Mouse (Mus musculus) midbrain, postnatal 0 days (tissue): Measurements from ENCODE around the gene Golga2. TPM values are rescaled to one million over a fixed set of nuclear protein-coding genes. Genes with fewer than 3 reads are reported as not detected.
A peak's percentile ranks its signal among the peaks of the same experiment; 100 is the strongest.

Experiments used
- ATAC-seq: fragments of 200-750 bp; cut with Nextera tagmentation; 2 replicates; pipeline ENCODE4 v1.8.0; 2017; ENCODE audit warnings: moderate number of reproducible peaks, mild to moderate bottlenecking, moderate TSS enrichment, moderate library complexity; ENCODE audit not compliant: low FRiP score
- DNase-seq: peaks from one replicate; pipeline ENCODE4 v3.0.0-alpha.2; 2015; ENCODE audit warnings: low spot score
- H3K27ac ChIP-seq: fragments of 300-500 bp; sonication (generic); 2 replicates; pipeline ENCODE4 v1.5.1; 2014; ENCODE audit warnings: low read depth, mild to moderate bottlenecking, low read length, mixed read lengths
- H3K27me3 ChIP-seq: fragments of 300-500 bp; sonication (generic); 2 replicates; pipeline ENCODE4 v1.6.1; 2014; ENCODE audit warnings: low read length, control low read depth, mixed read lengths; ENCODE audit not compliant: insufficient read depth
- H3K36me3 ChIP-seq: fragments of 300-500 bp; sonication (generic); 2 replicates; pipeline ENCODE4 v1.6.1; 2014; ENCODE audit warnings: low read length, control low read depth, mixed read lengths; ENCODE audit not compliant: insufficient read depth
- H3K4me1 ChIP-seq: fragments of 300-500 bp; sonication (generic); 2 replicates; pipeline ENCODE4 v1.6.1; 2014; ENCODE audit warnings: mild to moderate bottlenecking, control low read depth, antibody characterized with exemption, low read length, mixed read lengths; ENCODE audit not compliant: insufficient read depth
- H3K4me2 ChIP-seq: fragments of 300-500 bp; sonication (generic); 2 replicates; pipeline ENCODE4 v1.6.1; 2014; ENCODE audit warnings: low read depth, mild to moderate bottlenecking, low read length, mixed read lengths; ENCODE audit not compliant: poor library complexity, severe bottlenecking
- H3K4me3 ChIP-seq: fragments of 300-500 bp; sonication (generic); 2 replicates; pipeline ENCODE4 v1.5.1; 2014; ENCODE audit warnings: low read depth, mild to moderate bottlenecking, low read length, moderate library complexity
- H3K9ac ChIP-seq: fragments of 300-500 bp; sonication (generic); replicated peaks from 2 replicates; pipeline ENCODE4 v1.6.1; 2014; ENCODE audit warnings: mild to moderate bottlenecking, low read length, moderate library complexity, mixed read lengths; ENCODE audit not compliant: poor library complexity, severe bottlenecking
- H3K9me3 ChIP-seq: fragments of 300-500 bp; sonication (generic); 2 replicates; pipeline ENCODE4 v1.6.1; 2016; ENCODE audit warnings: low read length, control low read depth
- CTCF ChIP-seq: IDR thresholded peaks from 2 replicates; pipeline ENCODE4 v1.5.1; 2016; ENCODE audit warnings: antibody characterized with exemption, mild to moderate bottlenecking
- WGBS: fragments of 180-500 bp; shearing (Covaris S2); extraction: QIAGEN DNeasy Blood & Tissue Kit; methylation state at CpG from one replicate; pipeline ENCODE4 v1.1.7; 2014; 5-methylcytosine and 5-hydroxymethylcytosine counted together
- polyA plus RNA-seq: library from polyadenylated mRNA; unstranded; fragments of >200 nt; fragmentation: Nextera tagmentation; extraction: Ambion mirVana; gene quantifications from 2 replicates; pipeline ENCODE4 v1.2.1, GENCODE M21; 2015
- total RNA-seq: library from RNA; depleted of rRNA; stranded (reverse); fragments of >200 nt; gene quantifications from 2 replicates; pipeline ENCODE4 v1.2.3, GENCODE M21; 2014; rRNA removed

Golga2 gene
- total RNA-seq (57.4 and 68.8 TPM in 2 replicates), polyA plus RNA-seq (27.7 and 30.1 TPM in 2 replicates)

DNA sequence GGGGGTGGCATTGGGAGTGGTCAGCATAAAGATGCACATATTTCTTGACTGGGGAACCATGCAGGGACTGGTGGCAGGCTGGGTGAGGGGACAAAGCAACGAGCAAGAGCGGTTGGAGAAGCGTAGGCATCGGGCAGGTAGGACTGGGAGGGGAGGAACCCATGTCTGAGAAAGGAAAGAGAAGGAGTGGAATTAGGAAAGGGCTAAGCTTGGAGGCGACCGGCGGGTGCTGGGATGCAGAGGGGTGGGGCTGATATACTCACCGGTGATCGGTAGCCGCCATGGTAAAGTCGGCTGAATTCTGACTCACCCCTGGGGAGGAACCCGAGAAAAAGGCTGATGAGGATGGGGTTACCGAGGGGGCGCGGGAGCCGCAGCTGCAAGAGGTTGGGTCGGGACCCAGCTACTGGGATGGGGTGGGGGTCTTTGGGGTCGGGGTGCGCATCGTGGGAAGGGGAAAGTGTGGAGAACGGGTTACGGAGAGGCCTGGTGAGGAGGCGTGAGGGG lies at the start of gene Golga2:
Golga2 (plus strand) TSS at position 51 of the 507 bp plus-strand sequence.
- TF ChIP-seq CTCF = no peak
- WGBS = under 1% methylated on average over 23 of the region's 23 CpGs
- Histone ChIP-seq H3K9ac (peak within 1 kb of the TSS; percentile 93), H3K4me2 (peak within 1 kb of the TSS; percentile 73), H3K27me3 (no peaks in the 10 kb centered on the region), H3K4me3 (peak within 1 kb of the TSS; percentile 77), H3K9me3 (no peaks in the 10 kb centered on the region), H3K27ac (peak within 1 kb of the TSS; percentile 80), H3K36me3 (peaks cover 15% of the 10 kb centered on the region), H3K4me1 (peaks cover 11% of the 10 kb centered on the region; the same call in 1 of the 2 replicates)
- ATAC-seq = peak; percentile 31
- DNase-seq = no peak

DNA sequence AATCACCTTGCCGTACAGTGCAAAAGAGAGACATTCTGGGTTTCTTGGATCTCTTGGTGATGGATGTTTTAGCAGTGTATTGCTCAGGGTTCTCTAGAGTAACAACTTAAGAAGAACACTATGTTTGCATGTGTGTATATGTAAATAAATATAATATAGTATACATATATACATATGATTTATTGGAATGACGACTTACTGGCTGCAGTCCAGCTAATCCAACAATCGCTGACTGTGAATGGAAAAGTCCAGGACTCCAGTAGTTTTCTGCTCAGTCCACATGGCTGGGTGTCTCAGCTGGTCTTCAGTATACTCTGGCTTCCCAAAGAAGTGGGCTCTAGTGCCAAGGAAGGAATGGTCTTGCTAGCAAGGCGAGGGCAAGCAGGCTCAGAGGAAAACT lies 49.6 kb upstream of the Golga2 start:
- DNase-seq (no peak), ATAC-seq (no peak)
- Histone ChIP-seq H3K4me2 (peak overlapping the region; percentile 79), H3K36me3 (peaks cover 30% of the 10 kb centered on the region), H3K27me3 (no peaks in the 10 kb centered on the region), H3K4me1 (peaks cover 6% of the 10 kb centered on the region; the same call in 1 of the 2 replicates), H3K4me3 (peak overlapping the region; percentile 56), H3K9me3 (no peaks in the 10 kb centered on the region), H3K27ac (no peak overlapping the region), H3K9ac (peak overlapping the region; percentile 80)
- 42% methylated on average over 4 of the region's 4 CpGs for WGBS
- no peak for TF ChIP-seq CTCF

DNA sequence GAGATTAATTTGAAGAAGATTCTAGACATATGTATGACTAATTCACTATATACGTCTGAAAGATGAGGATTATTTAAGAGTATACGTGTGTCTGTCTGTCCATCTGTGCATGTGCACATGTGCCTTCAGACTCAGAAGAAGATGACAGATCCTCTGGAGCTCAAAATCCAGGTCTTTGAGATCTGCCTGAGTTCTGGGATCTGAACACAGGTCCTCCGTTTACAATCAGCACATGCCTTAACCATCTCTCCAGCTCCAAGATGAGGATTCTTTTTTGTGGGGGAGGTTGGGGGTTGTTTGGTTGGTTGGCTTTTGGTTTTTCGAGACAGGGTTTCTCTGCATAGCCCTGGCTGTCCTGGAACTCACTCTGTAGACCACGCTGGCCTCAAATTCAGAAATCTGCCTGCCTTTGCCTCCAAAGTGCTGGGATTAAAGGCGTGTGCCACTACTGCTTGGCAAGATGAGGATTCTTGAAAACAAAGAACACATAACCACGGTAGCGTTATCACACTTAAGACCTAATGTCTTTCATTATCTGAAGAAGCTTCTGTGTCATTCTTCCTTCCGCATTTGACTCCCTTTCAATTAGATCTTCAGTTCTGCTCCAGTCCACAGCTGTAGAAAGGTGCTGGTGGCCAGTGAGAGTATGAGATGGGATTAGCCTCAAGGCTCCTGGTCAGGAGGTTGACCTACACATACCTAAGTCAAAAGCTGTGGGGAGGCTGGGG lies 48.3 kb upstream of the Golga2 start:
- Histone ChIP-seq H3K4me2 (no peak overlapping the region), H3K9me3 (no peaks in the 10 kb centered on the region), H3K4me3 (no peak overlapping the region), H3K36me3 (peaks cover 32% of the 10 kb centered on the region), H3K27ac (no peak overlapping the region), H3K27me3 (no peaks in the 10 kb centered on the region), H3K9ac (no peak overlapping the region), H3K4me1 (peaks cover 6% of the 10 kb centered on the region; the same call in 1 of the 2 replicates)
- no peak for TF ChIP-seq CTCF
- ATAC-seq (no peak), DNase-seq (no peak)
- WGBS = 92% methylated on average over 9 of the region's 9 CpGs

DNA sequence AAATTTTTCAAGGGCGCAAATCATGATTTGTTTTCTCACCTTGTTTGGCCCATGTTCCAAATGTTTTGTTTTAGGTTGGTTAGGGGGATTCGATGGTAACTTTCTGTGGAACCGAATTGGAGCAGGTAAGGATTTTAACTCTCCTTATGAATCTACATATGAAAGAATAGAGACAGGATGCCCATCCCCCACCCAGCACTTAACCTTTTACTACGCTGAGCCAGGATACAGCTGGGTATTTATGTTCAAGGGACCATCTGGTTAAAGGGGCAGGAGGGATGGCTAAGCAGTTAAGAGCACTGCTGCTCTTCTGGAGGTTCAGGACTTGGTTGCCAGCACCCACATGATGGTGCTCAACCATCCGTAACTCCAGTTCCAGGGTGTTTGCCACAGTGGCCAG lies 46.6 kb upstream of the Golga2 start:
- Histone ChIP-seq H3K9ac (no peak overlapping the region), H3K27ac (no peak overlapping the region), H3K4me3 (no peak overlapping the region), H3K4me1 (peaks cover under 1% of the 10 kb centered on the region; the same call in 1 of the 2 replicates), H3K36me3 (peaks cover 44% of the 10 kb centered on the region), H3K4me2 (no peak overlapping the region), H3K27me3 (no peaks in the 10 kb centered on the region), H3K9me3 (no peaks in the 10 kb centered on the region)
- DNase-seq = no peak
- no peak for ATAC-seq
- WGBS = 83% methylated on average over 5 of the region's 5 CpGs
- no peak for TF ChIP-seq CTCF

DNA sequence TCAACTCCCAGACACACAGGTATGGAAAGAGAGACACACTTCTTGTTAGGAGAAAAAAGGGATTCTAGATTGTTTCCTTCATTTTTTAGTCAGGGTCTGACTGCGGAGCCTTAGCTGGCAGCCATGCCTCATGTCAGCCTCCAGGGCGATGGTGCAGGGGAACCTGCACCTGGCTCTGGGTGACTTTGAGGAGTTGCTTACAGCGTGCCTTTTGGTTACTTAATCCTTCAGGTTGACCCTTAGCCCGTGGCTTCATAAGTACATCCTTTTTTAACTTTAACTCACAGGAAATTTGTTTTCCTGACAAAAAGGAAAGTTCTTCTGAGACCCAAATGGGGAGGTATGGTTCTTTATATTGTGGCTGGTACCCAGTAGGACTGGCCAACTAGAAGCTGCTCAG lies 44.2 kb upstream of the Golga2 start:
- H3K9me3 ChIP-seq = no peaks in the 10 kb centered on the region
- H3K4me2 ChIP-seq = no peak overlapping the region
- H3K36me3 ChIP-seq = peaks cover 65% of the 10 kb centered on the region
- DNase-seq = no peak
- H3K4me3 ChIP-seq = no peak overlapping the region
- H3K4me1 ChIP-seq = no peaks in the 10 kb centered on the region
- H3K9ac ChIP-seq = no peak overlapping the region
- no peak for ATAC-seq
- WGBS = 97% methylated on average over 4 of the region's 4 CpGs
- TF ChIP-seq CTCF = no peak
- H3K27me3 ChIP-seq = no peaks in the 10 kb centered on the region
- H3K27ac ChIP-seq = no peak overlapping the region

DNA sequence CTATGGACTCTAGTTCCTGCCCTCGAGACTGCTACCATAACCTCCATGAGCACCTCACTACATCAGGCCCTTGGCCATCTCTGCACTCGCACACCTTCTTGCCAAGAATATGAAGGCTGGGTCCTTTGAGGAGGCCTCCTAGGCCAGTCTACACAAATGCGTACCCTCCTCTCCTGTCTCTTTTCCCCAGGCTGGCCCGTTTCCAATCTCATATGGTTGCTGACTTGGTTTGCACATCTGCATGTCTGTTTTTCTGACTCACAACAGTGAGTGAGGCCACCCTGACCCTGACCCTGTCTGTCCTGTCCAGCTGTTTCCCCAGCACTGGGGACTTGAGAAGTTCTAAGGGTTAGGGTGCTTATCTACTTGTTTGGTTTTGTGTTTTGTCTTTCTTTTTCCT lies 40.4 kb upstream of the Golga2 start:
- TF ChIP-seq CTCF = no peak
- Histone ChIP-seq H3K4me1 (no peaks in the 10 kb centered on the region), H3K36me3 (peaks cover 81% of the 10 kb centered on the region), H3K27ac (no peak overlapping the region), H3K4me3 (no peak overlapping the region), H3K9ac (no peak overlapping the region), H3K4me2 (no peak overlapping the region), H3K27me3 (no peaks in the 10 kb centered on the region), H3K9me3 (no peaks in the 10 kb centered on the region)
- DNase-seq (no peak), ATAC-seq (no peak)
- WGBS = 78% methylated on average over 4 of the region's 4 CpGs
